Mouse (Mus musculus): Measurements from ENCODE around the gene Znrf3. TPM values are rescaled to one million over a fixed set of nuclear protein-coding genes. Genes with fewer than 3 reads are reported as not detected.

The Znrf3 gene
- polyA plus RNA-seq, 1 experiment from 2014 or later, result 10.7 TPM

- H3K27me3 ChIP-seq, result no peaks in the 10 kb centered on the region
- DNase-seq (ENCODE audit: low read depth, low spot score), result no peak
- CTCF ChIA-PET, result no interaction called here
- in situ Hi-C loops (cut with MboI; ENCODE audit: low pct_unique_long_range_greater_than_20kb), result no loop called here
- POLR2A ChIA-PET, result interaction anchor here (1.1 kb wide), 1 partner anchor 7 kb away, joined by 3 read pairs; no protein-coding TSS in a partner anchor
- no peak for ATAC-seq
- no peak for TF ChIP-seq CTCF (IDR thresholded peaks at IDR 0.05)
Measured at GRCm38 (mm10) chr11:5324296-5324695, 120.4 kb downstream of the Znrf3 start.

- ATAC-seq, result no peak
- POLR2A ChIA-PET, result interaction anchor here (0.6 kb wide), 1 partner anchor 268 kb away, joined by 3 read pairs; no protein-coding TSS in a partner anchor
- no peaks in the 10 kb centered on the region for H3K27me3 ChIP-seq
- TF ChIP-seq CTCF (IDR thresholded peaks at IDR 0.05), result peak; percentile 32
- CTCF ChIA-PET, result interaction anchor here (1.4 kb wide), 1 partner anchor 17 kb away, joined by 3 read pairs; no protein-coding TSS in a partner anchor
- in situ Hi-C loops (cut with MboI; ENCODE audit: low pct_unique_long_range_greater_than_20kb), result no loop called here
- DNase-seq (ENCODE audit: low read depth, low spot score), result no peak
Measured at GRCm38 (mm10) chr11:5321687-5322086, 123.0 kb downstream of the Znrf3 start.

- ChIA-PET POLR2A (no interaction called here), CTCF (no interaction called here)
- in situ Hi-C loops (cut with MboI; ENCODE audit: low pct_unique_long_range_greater_than_20kb), result no loop called here
- H3K27me3 ChIP-seq, result no peaks in the 10 kb centered on the region
- no peak for DNase-seq (ENCODE audit: low read depth, low spot score)
- no peak for TF ChIP-seq CTCF (IDR thresholded peaks at IDR 0.05)
- no peak for ATAC-seq
Measured at GRCm38 (mm10) chr11:5318976-5319375, 125.7 kb downstream of the Znrf3 start.

- in situ Hi-C loops (cut with MboI; ENCODE audit: low pct_unique_long_range_greater_than_20kb), result no loop called here
- no peak for ATAC-seq
Measured at GRCm38 (mm10) chr11:5318035-5318775, 126.4 kb downstream of the Znrf3 start.

GRCm38 (mm10) chr11:5314796-5315195, 129.9 kb downstream of the Znrf3 start:
- DNase-seq (ENCODE audit: low read depth, low spot score), result no peak
- CTCF ChIA-PET, result no interaction called here

More at GRCm38 (mm10) chr11:5318035-5318775, 126.4 kb downstream of the Znrf3 start:
- no peaks in the 10 kb centered on the region for H3K27me3 ChIP-seq
- CTCF ChIA-PET, result no interaction called here
- no peak for DNase-seq (ENCODE audit: low read depth, low spot score)
- TF ChIP-seq CTCF (IDR thresholded peaks at IDR 0.05), result no peak
- POLR2A ChIA-PET, result no interaction called here

GRCm38 (mm10) chr11:5314330-5314741, 130.3 kb downstream of the Znrf3 start:
- ChIA-PET CTCF (interaction anchor here (0.9 to 1.8 kb wide), 3 partner anchors 13 to 24 kb away, joined by 3 to 4 read pairs (median 3); no protein-coding TSS in a partner anchor), POLR2A (interaction anchor here (0.8 kb wide), 1 partner anchor 19 kb away, joined by 3 read pairs; no protein-coding TSS in a partner anchor)
- no peaks in the 10 kb centered on the region for H3K27me3 ChIP-seq
- no peak for TF ChIP-seq CTCF (IDR thresholded peaks at IDR 0.05)
- in situ Hi-C loops (cut with MboI; ENCODE audit: low pct_unique_long_range_greater_than_20kb), result no loop called here
- DNase-seq (ENCODE audit: low read depth, low spot score) (no peak), ATAC-seq (no peak)

More at GRCm38 (mm10) chr11:5314796-5315195, 129.9 kb downstream of the Znrf3 start:
- TF ChIP-seq CTCF (IDR thresholded peaks at IDR 0.05), result no peak
- ATAC-seq, result no peak
- in situ Hi-C loops (cut with MboI; ENCODE audit: low pct_unique_long_range_greater_than_20kb), result no loop called here
- no peaks in the 10 kb centered on the region for H3K27me3 ChIP-seq
- POLR2A ChIA-PET, result interaction anchor here (0.8 kb wide), 1 partner anchor 19 kb away, joined by 3 read pairs; no protein-coding TSS in a partner anchor

- ChIA-PET CTCF (no interaction called here), POLR2A (no interaction called here)
- no peak for TF ChIP-seq CTCF (IDR thresholded peaks at IDR 0.05)
- DNase-seq (ENCODE audit: low read depth, low spot score) (no peak), ATAC-seq (no peak)
- in situ Hi-C loops (cut with MboI; ENCODE audit: low pct_unique_long_range_greater_than_20kb), result no loop called here
- no peaks in the 10 kb centered on the region for H3K27me3 ChIP-seq
Measured at GRCm38 (mm10) chr11:5307024-5307905, 137.4 kb downstream of the Znrf3 start.

GRCm38 (mm10) chr11:5306017-5306416, 138.6 kb downstream of the Znrf3 start:
- POLR2A ChIA-PET, result no interaction called here
- in situ Hi-C loops (cut with MboI; ENCODE audit: low pct_unique_long_range_greater_than_20kb), result no loop called here
- no peak for TF ChIP-seq CTCF (IDR thresholded peaks at IDR 0.05)
- DNase-seq (ENCODE audit: low read depth, low spot score) (no peak), ATAC-seq (no peak)
- H3K27me3 ChIP-seq, result no peaks in the 10 kb centered on the region
- CTCF ChIA-PET, result no interaction called here

- CTCF ChIA-PET, result no interaction called here
- in situ Hi-C loops (cut with MboI; ENCODE audit: low pct_unique_long_range_greater_than_20kb), result no loop called here
Measured at GRCm38 (mm10) chr11:5304526-5304925, 140.1 kb downstream of the Znrf3 start.

GRCm38 (mm10) chr11:5298007-5298372, 146.7 kb downstream of the Znrf3 start:
- in situ Hi-C loops (cut with MboI; ENCODE audit: low pct_unique_long_range_greater_than_20kb), result loop anchor here (5.0 kb wide), 1 partner anchor 54 kb away; no protein-coding TSS in a partner anchor
- ChIA-PET CTCF (interaction anchor here (0.9 kb wide), 1 partner anchor 12 kb away, joined by 3 read pairs; no protein-coding TSS in a partner anchor), POLR2A (no interaction called here)
- TF ChIP-seq CTCF (IDR thresholded peaks at IDR 0.05), result no peak
- DNase-seq (ENCODE audit: low read depth, low spot score), result no peak
- H3K27me3 ChIP-seq, result no peaks in the 10 kb centered on the region
- no peak for ATAC-seq

More at GRCm38 (mm10) chr11:5304526-5304925, 140.1 kb downstream of the Znrf3 start:
- H3K27me3 ChIP-seq, result no peaks in the 10 kb centered on the region
- ATAC-seq (no peak), DNase-seq (ENCODE audit: low read depth, low spot score) (no peak)
- POLR2A ChIA-PET, result no interaction called here
- no peak for TF ChIP-seq CTCF (IDR thresholded peaks at IDR 0.05)

Data from Patski (cell line).